Mouse (Mus musculus): ENCODE data around the gene Txnrd2.
A peak's percentile ranks its signal among the peaks of the same experiment; 100 is the strongest.

Gene Txnrd2

GRCm38 (mm10) chr16:18418756-18419602, 7.2 kb upstream of the Txnrd2 start:
- DNase-seq = no peak

GRCm38 (mm10) chr16:18419603-18420026, 6.6 kb upstream of the Txnrd2 start:
- DNase-seq = no peak

- DNase-seq = no peak
Observed at GRCm38 (mm10) chr16:18420571-18420970, 5.6 kb upstream of the Txnrd2 start.

- no peak for DNase-seq
Observed at GRCm38 (mm10) chr16:18423203-18423914, 2.8 kb upstream of the Txnrd2 start.

GRCm38 (mm10) chr16:18423915-18424265, 2.3 kb upstream of the Txnrd2 start:
- no peak for DNase-seq

- no peak for DNase-seq
Observed at GRCm38 (mm10) chr16:18424364-18425045, 1.7 kb upstream of the Txnrd2 start.

- DNase-seq = no peak
Observed at GRCm38 (mm10) chr16:18425475-18426214, 539 bp upstream of the Txnrd2 start.

GRCm38 (mm10) chr16:18426802-18427280, 657 bp downstream of the Txnrd2 start, which contains the start of gene Comt:
Comt (minus strand) TSS chr16:18426852.
- DNase-seq = no peak

GRCm38 (mm10) chr16:18428011-18428515, 1.9 kb downstream of the Txnrd2 start:
- no peak for DNase-seq

- no peak for DNase-seq
Observed at GRCm38 (mm10) chr16:18428516-18429042, 2.4 kb downstream of the Txnrd2 start.

- no peak for DNase-seq
Observed at GRCm38 (mm10) chr16:18429641-18430040, 3.5 kb downstream of the Txnrd2 start.

GRCm38 (mm10) chr16:18430641-18431212, 4.5 kb downstream of the Txnrd2 start:
- DNase-seq = no peak

GRCm38 (mm10) chr16:18433341-18433920, 7.2 kb downstream of the Txnrd2 start:
- DNase-seq = no peak

GRCm38 (mm10) chr16:18436128-18436527, 9.9 kb downstream of the Txnrd2 start:
- DNase-seq = no peak

- peak; percentile 100 for DNase-seq
Observed at GRCm38 (mm10) chr16:18443385-18443841, 17.2 kb downstream of the Txnrd2 start.

- no peak for DNase-seq
Observed at GRCm38 (mm10) chr16:18447243-18447642, 21.1 kb downstream of the Txnrd2 start.

GRCm38 (mm10) chr16:18448104-18448503, 21.9 kb downstream of the Txnrd2 start:
- DNase-seq = no peak

GRCm38 (mm10) chr16:18449005-18449404, 22.8 kb downstream of the Txnrd2 start:
- DNase-seq = no peak

- DNase-seq = peak; percentile 23
Observed at GRCm38 (mm10) chr16:18451486-18452181, 25.4 kb downstream of the Txnrd2 start.

- no peak for DNase-seq
Observed at GRCm38 (mm10) chr16:18452361-18452862, 26.2 kb downstream of the Txnrd2 start.
